Mouse (Mus musculus): ENCODE measurements at regions not wholly inside any gene's neighbourhood (a gene's known extent, or its start where the extent isn't known, plus 50 kb on each side); places are given as distances from the start of the nearest gene placed in this dataset.

DNA sequence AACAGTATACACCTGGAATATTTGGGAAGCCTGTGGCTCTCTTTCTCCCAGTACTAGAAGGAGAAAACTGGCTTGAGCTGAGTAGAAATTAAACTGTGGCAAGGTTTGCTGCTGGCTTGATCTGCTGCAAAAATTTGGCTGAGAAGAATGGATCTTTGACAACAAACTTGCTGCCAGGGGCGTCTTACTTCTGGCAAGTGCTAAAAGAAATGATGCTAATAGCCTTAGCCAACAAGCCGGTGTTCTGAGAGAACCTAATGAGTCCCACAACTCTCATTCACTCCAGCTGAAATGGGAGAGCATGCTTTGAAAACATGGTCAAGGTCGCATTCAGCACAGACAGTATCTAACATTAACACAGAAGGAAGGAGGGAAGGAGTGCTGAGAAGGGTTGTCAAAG, 885.8 kb upstream of the Ddx18 start:
- TF ChIP-seq CTCF (IDR thresholded peaks at IDR 0.05; ENCODE audit: borderline replicate concordance, insufficient read depth, low read depth, low read length) = no peak
- TF ChIP-seq POLR2A (IDR thresholded peaks at IDR 0.05; ENCODE audit: borderline replicate concordance, insufficient read depth, low read length) = no peak

Data from cerebellum, adult 2 months (tissue).